Mouse (Mus musculus): Measurements from ENCODE around the gene Nutm2. TPM values are rescaled to one million over a fixed set of nuclear protein-coding genes. Genes with fewer than 3 reads are reported as not detected.
"Not testable (repeated sequence)": the region's sequence is repeated elsewhere in the genome, so short reads cannot be mapped to it uniquely, and the experiment has no call there.

Nutm2 gene
- polyA plus RNA-seq, 1 experiment: not detected

GRCm38 (mm10) chr13:50453426-50453825, 13.7 kb upstream of the Nutm2 start:
- Histone ChIP-seq H3K4me1 (ENCODE audit: control insufficient read depth, insufficient read depth, low read length) (no peaks in the 10 kb centered on the region), H3K4me3 (ENCODE audit: insufficient read depth, low read depth, low read length) (no peak overlapping the region), H3K27ac (ENCODE audit: insufficient read depth, low read depth, low read length) (no peak overlapping the region)
- TF ChIP-seq POLR2A (IDR thresholded peaks at IDR 0.05; ENCODE audit: insufficient read depth, low read depth, low read length) (no peak), CTCF (IDR thresholded peaks at IDR 0.05; ENCODE audit: insufficient read depth, low read depth, low read length) (no peak)
- 39% methylated on average over 4 of the region's 4 CpGs for WGBS

GRCm38 (mm10) chr13:50460433-50460832, 6.7 kb upstream of the Nutm2 start:
- not testable (repeated sequence) for H3K4me3 ChIP-seq (ENCODE audit: insufficient read depth, low read depth, low read length); H3K4me1 ChIP-seq (ENCODE audit: control insufficient read depth, insufficient read depth, low read length); H3K27ac ChIP-seq (ENCODE audit: insufficient read depth, low read depth, low read length)
- WGBS: 65% methylated on average over 2 of the region's 2 CpGs

GRCm38 (mm10) chr13:50464621-50465562, 2.2 kb upstream of the Nutm2 start:
- Histone ChIP-seq H3K4me3 (ENCODE audit: insufficient read depth, low read depth, low read length) (peak overlapping the region; percentile 30), H3K4me1 (ENCODE audit: control insufficient read depth, insufficient read depth, low read length) (no peaks in the 10 kb centered on the region), H3K27ac (ENCODE audit: insufficient read depth, low read depth, low read length) (no peak overlapping the region)
- WGBS: 42% methylated on average over 27 of the region's 27 CpGs
- TF ChIP-seq CTCF (IDR thresholded peaks at IDR 0.05; ENCODE audit: insufficient read depth, low read depth, low read length) (no peak), POLR2A (IDR thresholded peaks at IDR 0.05; ENCODE audit: insufficient read depth, low read depth, low read length) (no peak)

GRCm38 (mm10) chr13:50488510-50488909, 21.4 kb downstream of the Nutm2 start:
- H3K4me1 ChIP-seq (ENCODE audit: control insufficient read depth, insufficient read depth, low read length); H3K4me3 ChIP-seq (ENCODE audit: insufficient read depth, low read depth, low read length); H3K27ac ChIP-seq (ENCODE audit: insufficient read depth, low read depth, low read length): not testable (repeated sequence)

- H3K4me1 ChIP-seq (ENCODE audit: control insufficient read depth, insufficient read depth, low read length); H3K4me3 ChIP-seq (ENCODE audit: insufficient read depth, low read depth, low read length); H3K27ac ChIP-seq (ENCODE audit: insufficient read depth, low read depth, low read length): not testable (repeated sequence)
- WGBS: 76% methylated on average over 9 of the region's 9 CpGs
Observed at GRCm38 (mm10) chr13:50510470-50511343, 43.6 kb downstream of the Nutm2 start.

Other genes with a start within 250 kb of the Nutm2 start
- not detected in 2 replicates for gene Gm906, start 217.0 kb upstream of the Nutm2 start, polyA plus RNA-seq (2012; ENCODE audit: insufficient read depth, insufficient read length, low replicate concordance, missing spikeins)
- not detected in 2 replicates for gene Fbxw17, start 49.4 kb upstream of the Nutm2 start, polyA plus RNA-seq (2012; ENCODE audit: insufficient read depth, insufficient read length, low replicate concordance, missing spikeins)
- gene Gm47429, start 23.4 kb upstream of the Nutm2 start, polyA plus RNA-seq (2012; ENCODE audit: insufficient read depth, insufficient read length, low replicate concordance, missing spikeins): not detected in 2 replicates
- not detected in 2 replicates for gene Gm904, start 175.9 kb downstream of the Nutm2 start, polyA plus RNA-seq (2012; ENCODE audit: insufficient read depth, insufficient read length, low replicate concordance, missing spikeins)
- gene Gm8765, start 231.0 kb downstream of the Nutm2 start, polyA plus RNA-seq (2012; ENCODE audit: insufficient read depth, insufficient read length, low replicate concordance, missing spikeins): not detected in 2 replicates